In the genomic region with DNA sequence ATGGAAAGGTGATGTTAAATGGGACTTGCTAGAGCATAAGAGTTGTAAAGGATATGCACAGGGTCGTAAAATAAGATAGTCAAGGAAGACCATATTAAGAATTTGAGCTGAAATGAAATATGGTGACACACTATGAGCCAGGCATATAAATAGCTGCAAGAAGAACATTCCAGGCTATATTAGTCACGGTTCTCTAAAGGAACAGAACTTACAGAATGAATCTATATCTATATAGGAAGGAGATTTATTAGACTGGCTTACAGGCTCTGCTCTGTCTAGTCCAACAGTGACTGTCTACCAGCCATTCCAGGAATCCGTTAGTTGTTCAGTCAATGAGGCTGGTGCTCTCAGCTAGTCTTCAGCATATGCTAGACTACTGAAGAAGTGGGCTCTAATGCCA, we compare ENCODE assay signal across 21 mouse cellular contexts.
A peak's percentile ranks its signal among the peaks of the same experiment; 100 is the strongest.
DNase-seq lines count a peak whose midpoint lies in the region; ATAC-seq and TF ChIP-seq lines count a peak whose summit lies in the region.
"Had no signal": no experiment of that assay in that cellular context is flagged by ENCODE, and none has a peak within 500 bp of the region (broad histone marks: within the 10 kb centered on the region; RNA-seq: fewer than 3 reads in every experiment).

No protein-coding gene starts in this region.

- TF ChIP-seq POLR2A in embryonic fibroblast, embryonic 13.5 days (IDR thresholded peaks at IDR 0.05; ENCODE audit: low read depth, low read length) = no peak

- no peak overlapping the region; the same call in 1 of the 2 replicates for H3K27ac ChIP-seq in heart, embryonic 16.5 days (ENCODE audit: low read length)
- peak overlapping the region; percentile 43; the same call in 1 of the 2 replicates for H3K27ac ChIP-seq in layer of hippocampus, adult 2 months
- H3K27ac ChIP-seq in embryonic fibroblast, embryonic 13.5 days (ENCODE audit: insufficient read depth, low read length) = peak overlapping the region; percentile 100
- H3K27ac ChIP-seq: embryonic facial prominence, embryonic 12.5 days; forebrain, embryonic 12.5 days; heart, adult 2 months; heart, embryonic 15.5 days; hindbrain, embryonic 12.5 days had no signal

- no peak for DNase-seq in heart, postnatal 10 days
- DNase-seq in layer of hippocampus, adult 2 months (ENCODE audit: low spot score in 2 of 2) = no peak
- no peak for DNase-seq in layer of hippocampus, adult 11-12 months (ENCODE audit: low spot score)
- no peak for DNase-seq in cerebellum, adult 11 months
- DNase-seq: adrenal gland, postnatal 10 days; cerebellum, adult 11-12 months; cerebellum, adult 9-10 months; cerebellum, postnatal 25 days; gastrocnemius, postnatal 10 days; heart, adult 2 months; heart, postnatal 4 days had no signal

- peaks cover 39% of the 10 kb centered on the region for H3K36me3 ChIP-seq in heart, embryonic 16.5 days (ENCODE audit: control insufficient read depth, insufficient read depth)

- H3K27me3 ChIP-seq in heart, embryonic 16.5 days (ENCODE audit: control insufficient read depth, insufficient read depth, low read length) = no peaks in the 10 kb centered on the region
- H3K27me3 ChIP-seq: embryonic facial prominence, embryonic 12.5 days; forebrain, embryonic 12.5 days; heart, embryonic 15.5 days; hindbrain, embryonic 12.5 days had no signal

- H3K4me2 ChIP-seq in heart, embryonic 16.5 days (ENCODE audit: low read depth, low read length) = no peak overlapping the region
- H3K4me2 ChIP-seq: embryonic facial prominence, embryonic 12.5 days; forebrain, embryonic 12.5 days; heart, embryonic 11.5 days; heart, embryonic 15.5 days; hindbrain, embryonic 12.5 days had no signal

- H3K9ac ChIP-seq in heart, embryonic 16.5 days (ENCODE audit: low read length) = no peak overlapping the region
- H3K9ac ChIP-seq: embryonic facial prominence, embryonic 12.5 days; forebrain, embryonic 12.5 days; heart, embryonic 15.5 days; hindbrain, embryonic 12.5 days had no signal

- no peak for TF ChIP-seq CTCF in layer of hippocampus, adult 2 months (conservative IDR thresholded peaks at IDR 0.05)
- TF ChIP-seq CTCF in embryonic fibroblast, embryonic 13.5 days (IDR thresholded peaks at IDR 0.05; ENCODE audit: borderline replicate concordance, insufficient read depth, low read length) = no peak

- H3K4me1 ChIP-seq in heart, embryonic 16.5 days (ENCODE audit: control insufficient read depth, insufficient read depth, low read length) = peaks cover 5% of the 10 kb centered on the region; the same call in 1 of the 2 replicates
- H3K4me1 ChIP-seq in embryonic fibroblast, embryonic 13.5 days (ENCODE audit: control insufficient read depth, insufficient read depth, low read length) = peaks cover 23% of the 10 kb centered on the region
- H3K4me1 ChIP-seq: embryonic facial prominence, embryonic 12.5 days; forebrain, embryonic 12.5 days; hindbrain, embryonic 12.5 days had no signal

- ATAC-seq in heart, embryonic 16.5 days (replicated peaks; ENCODE audit: extremely low read depth, insufficient read depth, low FRiP score) = 0 out of 2 replicates have a peak, but pooled peaks have one; percentile 4
- ATAC-seq: forebrain, embryonic 16.5 days; hindbrain, embryonic 16.5 days; inflammation-experienced regulatory T-cells, adult 6 months had no signal

- intact Hi-C loops in heart, postnatal 10 days (cut with DNase I) = no loop called here

- 60% methylated on average over 3 of the region's 3 CpGs for WGBS in heart, embryonic 16.5 days

- H3K9me3 ChIP-seq in heart, embryonic 16.5 days (replicated peaks; ENCODE audit: control insufficient read depth, low read length) = no peaks in the 10 kb centered on the region
- H3K9me3 ChIP-seq: embryonic facial prominence, embryonic 12.5 days; forebrain, embryonic 12.5 days; heart, embryonic 15.5 days; hindbrain, embryonic 12.5 days had no signal

- no peak overlapping the region for H3K4me3 ChIP-seq in heart, embryonic 16.5 days (ENCODE audit: low read length)
- no peak overlapping the region for H3K4me3 ChIP-seq in layer of hippocampus, adult 2 months
- H3K4me3 ChIP-seq in embryonic fibroblast, embryonic 13.5 days (ENCODE audit: insufficient read depth, low read length) = no peak overlapping the region
- H3K4me3 ChIP-seq: embryonic facial prominence, embryonic 12.5 days; forebrain, embryonic 12.5 days; heart, adult 2 months; heart, embryonic 15.5 days; hindbrain, embryonic 12.5 days had no signal
